Mouse (Mus musculus) small intestine, adult 2 months (tissue): ENCODE measurements around the gene Commd1. TPM values are rescaled to one million over a fixed set of nuclear protein-coding genes. Genes with fewer than 3 reads are reported as not detected.

Experiments used
- H3K27ac ChIP-seq: fragments of 200-500 bp; 2 replicates; pipeline ENCODE4 v1.5.1; 2012; ENCODE audit warnings: low read depth, low read length, control low read depth, inconsistent platforms; ENCODE audit not compliant: insufficient read depth
- H3K27me3 ChIP-seq: fragments of 200-500 bp; 2 replicates; pipeline ENCODE4 v1.6.1; 2012; ENCODE audit warnings: mild to moderate bottlenecking, moderate library complexity, low read length, inconsistent platforms; ENCODE audit not compliant: control insufficient read depth, insufficient read depth
- H3K36me3 ChIP-seq: fragments of 200-500 bp; 2 replicates; pipeline ENCODE4 v1.6.1; 2012; ENCODE audit warnings: mild to moderate bottlenecking, low read length, control low read depth, inconsistent platforms; ENCODE audit not compliant: control insufficient read depth, insufficient read depth
- H3K4me1 ChIP-seq: fragments of 200-500 bp; 2 replicates; pipeline ENCODE4 v1.6.1; 2012; ENCODE audit warnings: low read length, inconsistent platforms, mixed read lengths; ENCODE audit not compliant: control insufficient read depth, insufficient read depth, insufficient read length
- H3K4me3 ChIP-seq: fragments of 200-500 bp; 2 replicates; pipeline ENCODE4 v1.5.1; 2012; ENCODE audit warnings: low read depth, mild to moderate bottlenecking, control low read depth, inconsistent platforms, low read length, moderate library complexity
- CTCF ChIP-seq: fragments of 200-500 bp; IDR thresholded peaks from 2 replicates; pipeline ENCODE4 v1.5.1; 2012; ENCODE audit warnings: low read depth, mild to moderate bottlenecking, control low read depth, inconsistent platforms, low read length, moderate library complexity, mixed read lengths; ENCODE audit not compliant: insufficient replicate concordance, insufficient read length; ENCODE audit errors: extremely low read depth
- POLR2A ChIP-seq: fragments of 200-500 bp; IDR thresholded peaks from 2 replicates; pipeline ENCODE4 v1.6.1; 2012; ENCODE audit warnings: low read depth, mild to moderate bottlenecking, control low read depth, inconsistent platforms, low read length, moderate library complexity
- WGBS: fragments of 180-500 bp; shearing (Covaris S2); methylation state at CpG from one replicate; pipeline ENCODE4 v1.1.7; 2018; 5-methylcytosine and 5-hydroxymethylcytosine counted together
- polyA plus RNA-seq: library from polyadenylated mRNA; depleted of rRNA; stranded (reverse); fragments of >200 nt; gene quantifications from 2 replicates; pipeline ENCODE4 v1.2.3, GENCODE M21; 2012

Gene Commd1
- polyA plus RNA-seq, 1 experiment = 5.2 TPM

- Histone ChIP-seq H3K27me3 (no peaks in the 10 kb centered on the region), H3K36me3 (no peaks in the 10 kb centered on the region), H3K4me1 (peaks cover 2% of the 10 kb centered on the region; the same call in 1 of the 2 replicates), H3K4me3 (no peak overlapping the region), H3K27ac (no peak overlapping the region)
- TF ChIP-seq CTCF (no peak), POLR2A (no peak)
- 86% methylated on average over 4 of the region's 4 CpGs for WGBS
Measured at GRCm38 (mm10) chr11:22897642-22898041, 84.5 kb downstream of the Commd1 start.

- no peaks in the 10 kb centered on the region for H3K36me3 ChIP-seq
- TF ChIP-seq CTCF = no peak
- no peak for TF ChIP-seq POLR2A
- no peak overlapping the region for H3K4me3 ChIP-seq
- H3K27me3 ChIP-seq = no peaks in the 10 kb centered on the region
- H3K4me1 ChIP-seq = peaks cover 4% of the 10 kb centered on the region; the same call in 1 of the 2 replicates
- 81% methylated on average over 4 of the region's 4 CpGs for WGBS
- H3K27ac ChIP-seq = no peak overlapping the region
Measured at GRCm38 (mm10) chr11:22897127-22897526, 85.1 kb downstream of the Commd1 start.

- Histone ChIP-seq H3K36me3 (no peaks in the 10 kb centered on the region), H3K4me3 (no peak overlapping the region), H3K27ac (no peak overlapping the region), H3K27me3 (no peaks in the 10 kb centered on the region), H3K4me1 (peaks cover 4% of the 10 kb centered on the region)
- TF ChIP-seq CTCF (no peak), POLR2A (no peak)
- 79% methylated on average over 3 of the region's 3 CpGs for WGBS
Measured at GRCm38 (mm10) chr11:22893075-22893474, 89.1 kb downstream of the Commd1 start.

- H3K27me3 ChIP-seq = no peaks in the 10 kb centered on the region
- H3K27ac ChIP-seq = no peak overlapping the region
- TF ChIP-seq CTCF (no peak), POLR2A (no peak)
- H3K4me1 ChIP-seq = peaks cover 4% of the 10 kb centered on the region
- WGBS = 56% methylated on average over 6 of the region's 6 CpGs
- H3K4me3 ChIP-seq = no peak overlapping the region
- no peaks in the 10 kb centered on the region for H3K36me3 ChIP-seq
Measured at GRCm38 (mm10) chr11:22892466-22892865, 89.7 kb downstream of the Commd1 start.

- 48% methylated on average over 7 of the region's 7 CpGs for WGBS
- no peak overlapping the region for H3K4me3 ChIP-seq
- H3K27ac ChIP-seq = peak overlapping the region; percentile 51; the same call in 1 of the 2 replicates
- H3K4me1 ChIP-seq = peaks cover 4% of the 10 kb centered on the region
- no peak for TF ChIP-seq CTCF
- TF ChIP-seq POLR2A = no peak
- H3K36me3 ChIP-seq = no peaks in the 10 kb centered on the region
- H3K27me3 ChIP-seq = no peaks in the 10 kb centered on the region
Measured at GRCm38 (mm10) chr11:22891876-22892275, 90.3 kb downstream of the Commd1 start.

GRCm38 (mm10) chr11:22891242-22891641 is 90.9 kb downstream of the Commd1 start:
- no peak for TF ChIP-seq POLR2A
- no peak for TF ChIP-seq CTCF
- no peaks in the 10 kb centered on the region for H3K36me3 ChIP-seq
- H3K27ac ChIP-seq = no peak overlapping the region
- peaks cover 4% of the 10 kb centered on the region for H3K4me1 ChIP-seq
- H3K4me3 ChIP-seq = no peak overlapping the region
- WGBS = 82% methylated on average over 9 of the region's 9 CpGs
- no peaks in the 10 kb centered on the region for H3K27me3 ChIP-seq

GRCm38 (mm10) chr11:22889224-22889623 is 93.0 kb downstream of the Commd1 start:
- H3K4me3 ChIP-seq = no peak overlapping the region
- no peak overlapping the region for H3K27ac ChIP-seq
- no peak for TF ChIP-seq POLR2A
- TF ChIP-seq CTCF = no peak
- over 99% methylated on average over 3 of the region's 3 CpGs for WGBS
- H3K27me3 ChIP-seq = no peaks in the 10 kb centered on the region
- no peaks in the 10 kb centered on the region for H3K36me3 ChIP-seq
- H3K4me1 ChIP-seq = peaks cover 7% of the 10 kb centered on the region

GRCm38 (mm10) chr11:22886991-22887390 is 95.2 kb downstream of the Commd1 start:
- Histone ChIP-seq H3K27ac (no peak overlapping the region), H3K4me1 (peaks cover 12% of the 10 kb centered on the region), H3K4me3 (no peak overlapping the region), H3K27me3 (no peaks in the 10 kb centered on the region), H3K36me3 (no peaks in the 10 kb centered on the region)
- TF ChIP-seq POLR2A = no peak
- TF ChIP-seq CTCF = no peak
- 82% methylated on average over 4 of the region's 4 CpGs for WGBS
